Mouse (Mus musculus) macrophage (primary cell): Measurements from ENCODE around the gene Otp. TPM values are rescaled to one million over a fixed set of nuclear protein-coding genes. Genes with fewer than 3 reads are reported as not detected.

Experiments used
- H3K27ac ChIP-seq: fragments of 350-480 bp; formaldehyde crosslinking; 2 replicates; pipeline ENCODE4 v1.9.0; 2021
- H3K36me3 ChIP-seq: fragments of 350-480 bp; formaldehyde crosslinking; 2 replicates; pipeline ENCODE4 v1.9.0; 2021; ENCODE audit errors: inconsistent target
- H3K4me3 ChIP-seq: fragments of 350-480 bp; formaldehyde crosslinking; 2 replicates; pipeline ENCODE4 v1.9.0; 2021; ENCODE audit errors: inconsistent target
- H3K79me2 ChIP-seq: fragments of 350-480 bp; formaldehyde crosslinking; 2 replicates; pipeline ENCODE4 v1.9.0; 2021; ENCODE audit errors: inconsistent target
- whole genome bisulfite sequencing: methylation state at CpG from one replicate; pipeline ENCODE4 v1.1.7; 2026; ENCODE audit warnings: inconsistent platforms; ENCODE audit not compliant: missing documents; 5-methylcytosine and 5-hydroxymethylcytosine counted together
- polyA plus RNA-seq: library from polyadenylated mRNA; stranded (reverse); fragments of 250-400 nt; gene quantifications from 3 replicates; pipeline ENCODE4 v1.2.4, GENCODE M21; 2018; ENCODE audit warnings: inconsistent platforms

Otp gene
- polyA plus RNA-seq, 1 experiment from 2014 or later, result not detected

DNA sequence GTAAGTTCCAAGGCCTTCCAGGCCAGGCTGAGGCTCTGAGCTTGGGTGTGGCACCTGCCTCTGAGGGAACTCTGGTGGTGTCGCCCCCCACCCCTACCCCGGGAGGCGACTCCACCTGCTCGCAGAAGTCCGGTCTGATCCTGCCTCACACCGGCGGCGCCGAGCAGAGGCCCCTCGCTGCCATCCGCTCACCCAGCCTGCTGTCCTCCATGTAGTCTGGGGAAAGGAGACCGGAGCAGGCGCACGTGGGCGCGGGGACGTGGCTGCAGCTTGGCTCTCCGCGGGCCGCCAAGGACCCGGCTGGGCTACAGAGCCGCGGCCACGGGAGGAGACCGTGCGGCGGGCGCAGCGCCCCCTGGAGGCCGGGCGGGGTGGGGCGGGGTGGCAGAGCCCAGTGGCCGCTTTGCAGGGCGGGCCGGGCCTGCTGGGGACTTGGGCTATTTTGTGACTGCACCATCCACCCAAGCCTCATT lies 6.9 kb upstream of the Otp start:
- no peak overlapping the region for H3K4me3 ChIP-seq
- 7% methylated on average over 34 of the region's 35 CpGs for WGBS
- no peaks in the 10 kb centered on the region for H3K36me3 ChIP-seq

DNA sequence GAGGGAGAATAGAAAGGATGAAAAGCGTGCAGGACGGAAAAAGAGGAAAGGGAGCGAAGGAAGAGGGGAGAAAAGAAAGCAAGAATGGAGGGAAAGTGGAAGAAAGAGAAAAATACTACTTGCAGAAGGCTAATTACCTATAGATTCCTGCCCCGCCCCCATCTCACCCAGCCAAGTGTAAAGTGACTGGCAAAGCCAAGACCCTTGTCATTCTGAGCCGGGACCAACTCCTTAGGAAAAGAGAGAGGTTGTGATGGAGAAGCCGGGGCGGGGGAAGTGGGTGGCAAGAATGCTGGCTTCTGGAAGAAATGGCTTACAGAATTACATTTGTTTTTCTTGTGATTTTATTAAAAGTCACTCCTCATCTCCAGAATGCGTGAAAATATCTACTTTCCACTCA lies 5.9 kb upstream of the Otp start:
- Histone ChIP-seq H3K79me2 (no peaks in the 10 kb centered on the region), H3K36me3 (no peaks in the 10 kb centered on the region), H3K4me3 (no peak overlapping the region), H3K27ac (no peak overlapping the region)
- WGBS, result 6% methylated on average over 8 of the region's 8 CpGs

More for the DNA sequence above, 6.9 kb upstream of the Otp start:
- H3K27ac ChIP-seq, result no peak overlapping the region
- H3K79me2 ChIP-seq, result no peaks in the 10 kb centered on the region

DNA sequence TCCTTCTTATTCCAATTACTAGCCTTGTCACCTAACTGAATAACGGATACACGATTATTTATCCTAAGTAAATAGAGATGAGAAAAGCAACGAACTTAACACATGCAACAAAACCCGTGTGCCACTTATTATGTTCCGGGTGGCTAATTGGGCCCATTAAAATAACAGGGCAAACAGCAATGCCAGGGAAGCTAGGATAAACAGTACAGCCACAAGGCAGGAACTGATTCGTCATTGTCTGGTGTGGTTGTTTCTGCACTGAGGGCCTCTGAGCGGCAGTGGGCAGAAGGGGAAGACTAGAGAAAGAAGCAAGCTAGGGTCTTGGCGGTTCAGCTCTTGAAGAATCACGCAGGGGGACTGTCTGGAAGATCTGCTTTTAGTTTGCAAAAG lies 5.3 kb upstream of the Otp start:
- 11% methylated on average over 9 of the region's 9 CpGs for WGBS
- no peaks in the 10 kb centered on the region for H3K36me3 ChIP-seq
- H3K4me3 ChIP-seq, result no peak overlapping the region
- no peaks in the 10 kb centered on the region for H3K79me2 ChIP-seq
- H3K27ac ChIP-seq, result no peak overlapping the region

DNA sequence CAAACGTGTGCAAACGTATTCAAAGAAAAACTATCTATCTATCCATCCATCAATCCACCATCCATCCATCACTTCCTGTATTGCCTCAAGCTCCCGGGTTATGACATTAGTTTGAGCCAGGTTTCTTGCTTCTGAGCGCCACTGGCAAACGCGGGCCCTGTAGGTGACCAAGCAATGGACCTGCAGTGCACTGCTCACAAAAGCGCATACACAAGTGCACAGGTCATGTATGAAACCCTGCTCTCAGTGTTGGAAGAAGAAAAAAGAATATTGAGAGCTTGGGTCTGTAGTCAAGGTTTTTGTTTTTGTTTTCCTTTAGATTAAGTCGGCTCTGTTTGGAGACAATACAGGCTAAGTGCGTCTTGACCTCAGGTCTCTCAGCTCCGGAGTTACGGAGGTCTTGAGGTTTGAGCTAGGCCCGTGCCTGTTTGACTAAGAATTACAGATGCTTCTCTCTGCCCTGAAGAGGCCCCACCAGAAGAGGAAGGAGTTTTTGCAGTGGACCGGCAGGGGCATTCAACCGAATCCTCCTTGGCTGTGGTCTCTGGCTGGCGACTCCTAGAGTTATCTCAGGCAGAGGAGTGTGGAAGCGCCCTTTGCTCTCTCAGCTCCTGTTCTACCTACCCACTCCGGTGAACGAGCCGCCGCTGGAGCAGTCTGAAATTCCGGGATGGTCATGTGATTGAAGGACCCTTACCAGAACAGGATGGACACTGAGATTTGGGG lies 4.8 kb upstream of the Otp start:
- Histone ChIP-seq H3K4me3 (no peak overlapping the region), H3K79me2 (no peaks in the 10 kb centered on the region)
- WGBS, result 7% methylated on average over 21 of the region's 21 CpGs

DNA sequence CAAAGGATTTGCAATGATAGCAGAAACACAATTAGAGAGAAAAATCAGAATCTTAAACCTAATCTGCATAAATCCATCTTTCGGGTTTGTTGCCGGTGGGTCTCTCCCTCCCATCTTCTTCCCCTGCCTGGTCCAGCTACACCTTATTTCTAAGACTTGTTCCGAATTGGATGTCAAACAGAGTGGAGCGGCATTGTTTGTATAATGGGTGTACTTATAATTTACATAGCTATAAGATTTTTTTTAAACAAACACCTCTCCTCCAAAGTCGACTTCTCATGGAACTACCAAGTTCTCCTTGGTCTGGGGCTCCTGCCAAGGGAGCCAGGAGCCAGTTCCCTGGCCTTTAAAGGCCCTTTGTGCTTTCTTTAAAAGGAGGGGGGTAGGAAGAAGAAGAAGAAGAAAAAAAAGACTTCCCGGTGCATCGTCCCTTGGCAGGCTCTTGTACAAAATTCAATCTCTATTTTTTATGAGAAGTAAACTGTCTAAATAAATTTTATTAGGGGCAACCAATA lies 3.5 kb upstream of the Otp start:
- Histone ChIP-seq H3K79me2 (no peaks in the 10 kb centered on the region), H3K4me3 (no peak overlapping the region), H3K27ac (no peak overlapping the region), H3K36me3 (no peaks in the 10 kb centered on the region)
- WGBS, result 11% methylated on average over 7 of the region's 7 CpGs

More for the DNA sequence above, 4.8 kb upstream of the Otp start:
- no peaks in the 10 kb centered on the region for H3K36me3 ChIP-seq
- no peak overlapping the region for H3K27ac ChIP-seq

DNA sequence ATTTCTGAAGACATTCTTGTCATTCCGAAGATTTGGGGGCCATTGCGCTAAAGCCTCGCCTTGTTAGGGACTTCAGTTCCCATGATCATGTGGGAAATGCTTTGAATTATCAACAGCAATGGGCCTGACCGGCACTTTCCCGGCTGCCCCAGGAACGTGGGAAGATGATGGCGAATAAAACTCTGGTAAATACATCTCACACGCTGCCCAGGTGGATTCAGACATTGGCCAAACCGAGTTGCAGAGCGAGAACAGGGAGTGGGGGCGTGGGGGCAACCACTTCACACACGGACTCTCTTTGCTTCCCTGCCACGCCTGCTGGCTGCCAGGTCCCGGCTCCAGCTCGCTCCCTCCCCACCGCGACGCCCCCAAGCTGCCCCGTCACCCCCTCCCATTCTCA lies 3.0 kb upstream of the Otp start:
- H3K4me3 ChIP-seq, result no peak overlapping the region
- no peak overlapping the region for H3K27ac ChIP-seq
- 6% methylated on average over 19 of the region's 19 CpGs for WGBS
- no peaks in the 10 kb centered on the region for H3K36me3 ChIP-seq
- no peaks in the 10 kb centered on the region for H3K79me2 ChIP-seq

DNA sequence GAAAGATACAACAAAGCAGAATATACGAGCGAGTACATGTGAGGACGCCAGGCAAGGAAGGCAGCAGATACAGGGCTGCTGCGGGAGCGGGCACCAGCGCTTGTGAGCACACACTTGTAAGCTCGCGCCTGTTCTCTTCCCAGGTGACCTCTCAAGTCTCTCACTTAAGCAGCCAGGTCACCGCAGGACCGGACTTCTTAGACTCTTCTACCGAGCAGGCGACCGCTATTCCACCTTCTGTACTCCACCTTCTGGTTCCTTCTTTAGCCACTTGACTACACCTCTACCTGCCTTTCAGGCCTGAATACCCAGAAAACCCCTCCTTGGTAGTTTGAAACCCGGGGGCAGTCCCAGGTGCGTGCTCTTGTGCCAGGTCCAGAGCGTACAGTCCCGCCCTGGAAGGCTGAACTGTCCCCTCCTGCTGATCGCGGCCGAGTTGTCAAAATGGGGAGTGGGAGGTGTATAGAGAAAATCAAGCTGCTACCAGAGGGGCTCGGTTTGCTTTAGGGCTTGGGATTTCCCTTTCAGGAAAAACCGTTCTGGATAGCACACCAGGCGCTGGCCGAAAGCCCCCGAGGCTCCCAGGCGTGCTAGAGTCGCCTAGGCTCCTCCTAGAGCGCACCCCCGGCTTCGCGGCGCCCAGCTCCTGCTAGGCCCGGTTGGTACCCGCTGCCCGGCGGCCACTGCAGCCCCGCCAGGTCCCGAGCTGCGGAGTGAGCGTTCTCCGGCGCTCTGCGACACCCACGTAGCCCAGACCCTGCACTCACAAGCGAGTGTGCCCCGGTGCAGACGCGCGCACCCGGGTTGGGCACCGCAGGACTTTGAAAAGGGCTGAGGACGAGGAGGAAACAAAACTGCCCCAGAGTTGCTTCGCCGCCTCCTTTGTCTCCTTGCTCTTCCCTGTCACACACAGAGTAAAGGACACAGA lies 2.0 kb upstream of the Otp start:
- no peak overlapping the region for H3K27ac ChIP-seq
- H3K79me2 ChIP-seq, result no peaks in the 10 kb centered on the region
- H3K36me3 ChIP-seq, result no peaks in the 10 kb centered on the region
- whole genome bisulfite sequencing, result 5% methylated on average over 49 of the region's 54 CpGs
- H3K4me3 ChIP-seq, result no peak overlapping the region

DNA sequence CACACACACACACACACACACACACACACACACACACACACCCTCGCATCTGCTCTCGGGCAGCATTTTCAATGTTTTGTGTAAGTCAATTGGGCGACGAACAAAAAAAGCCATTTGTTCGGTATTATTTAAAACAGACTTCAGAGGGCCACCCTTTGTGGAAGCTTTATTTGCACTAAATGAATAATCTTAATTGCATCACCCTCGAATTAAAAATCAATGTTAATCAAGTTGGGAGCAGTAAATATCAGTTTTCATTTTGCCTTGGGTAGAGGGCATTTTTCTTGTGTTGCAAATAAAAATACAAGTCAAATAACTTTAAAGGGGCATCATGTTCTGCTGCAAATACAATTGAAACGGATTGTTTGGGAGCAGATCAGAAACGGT lies 1.4 kb upstream of the Otp start:
- WGBS, result 10% methylated on average over 8 of the region's 8 CpGs
- H3K36me3 ChIP-seq, result no peaks in the 10 kb centered on the region
- no peak overlapping the region for H3K27ac ChIP-seq
- no peaks in the 10 kb centered on the region for H3K79me2 ChIP-seq
- no peak overlapping the region for H3K4me3 ChIP-seq

DNA sequence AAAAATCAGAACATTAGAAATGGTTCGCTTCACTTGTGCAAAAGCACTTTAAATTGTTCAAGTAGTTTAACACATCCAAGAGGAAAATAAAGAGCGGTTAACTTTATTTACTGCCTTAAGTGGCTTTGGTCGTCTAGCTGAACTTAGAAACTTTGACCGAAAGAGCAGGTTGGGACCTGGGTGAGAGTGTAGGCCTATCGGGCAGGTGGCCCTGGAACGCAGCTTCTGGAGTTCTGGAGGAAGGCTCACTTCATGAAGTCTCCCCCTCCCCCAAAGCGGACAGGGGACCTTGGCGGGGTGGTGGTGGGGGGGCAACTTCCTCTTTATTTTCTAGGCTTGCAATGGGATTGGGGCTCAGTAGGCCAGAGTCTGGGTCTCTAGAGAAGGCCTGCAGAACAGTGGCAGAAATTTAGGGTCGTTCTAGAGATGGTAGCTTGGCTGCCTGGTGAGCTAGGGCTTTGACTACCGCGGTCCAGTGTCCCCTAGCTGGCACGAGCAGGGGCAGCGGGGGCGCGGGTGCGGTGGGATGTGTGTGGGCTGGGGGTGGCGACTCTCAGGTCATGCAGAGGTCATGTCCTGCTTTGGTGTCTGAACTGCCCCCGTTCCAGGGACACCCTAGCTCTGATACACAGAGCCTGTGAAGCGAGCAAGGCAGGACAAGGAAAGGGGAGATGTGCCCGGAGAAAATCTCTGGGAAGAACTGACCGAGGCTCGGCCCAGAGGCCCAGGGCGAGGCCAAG lies 576 bp upstream of the Otp start:
- H3K79me2 ChIP-seq, result no peaks in the 10 kb centered on the region
- no peak overlapping the region for H3K4me3 ChIP-seq
- H3K27ac ChIP-seq, result no peak overlapping the region
- no peaks in the 10 kb centered on the region for H3K36me3 ChIP-seq
- 7% methylated on average over 23 of the region's 23 CpGs for WGBS

DNA sequence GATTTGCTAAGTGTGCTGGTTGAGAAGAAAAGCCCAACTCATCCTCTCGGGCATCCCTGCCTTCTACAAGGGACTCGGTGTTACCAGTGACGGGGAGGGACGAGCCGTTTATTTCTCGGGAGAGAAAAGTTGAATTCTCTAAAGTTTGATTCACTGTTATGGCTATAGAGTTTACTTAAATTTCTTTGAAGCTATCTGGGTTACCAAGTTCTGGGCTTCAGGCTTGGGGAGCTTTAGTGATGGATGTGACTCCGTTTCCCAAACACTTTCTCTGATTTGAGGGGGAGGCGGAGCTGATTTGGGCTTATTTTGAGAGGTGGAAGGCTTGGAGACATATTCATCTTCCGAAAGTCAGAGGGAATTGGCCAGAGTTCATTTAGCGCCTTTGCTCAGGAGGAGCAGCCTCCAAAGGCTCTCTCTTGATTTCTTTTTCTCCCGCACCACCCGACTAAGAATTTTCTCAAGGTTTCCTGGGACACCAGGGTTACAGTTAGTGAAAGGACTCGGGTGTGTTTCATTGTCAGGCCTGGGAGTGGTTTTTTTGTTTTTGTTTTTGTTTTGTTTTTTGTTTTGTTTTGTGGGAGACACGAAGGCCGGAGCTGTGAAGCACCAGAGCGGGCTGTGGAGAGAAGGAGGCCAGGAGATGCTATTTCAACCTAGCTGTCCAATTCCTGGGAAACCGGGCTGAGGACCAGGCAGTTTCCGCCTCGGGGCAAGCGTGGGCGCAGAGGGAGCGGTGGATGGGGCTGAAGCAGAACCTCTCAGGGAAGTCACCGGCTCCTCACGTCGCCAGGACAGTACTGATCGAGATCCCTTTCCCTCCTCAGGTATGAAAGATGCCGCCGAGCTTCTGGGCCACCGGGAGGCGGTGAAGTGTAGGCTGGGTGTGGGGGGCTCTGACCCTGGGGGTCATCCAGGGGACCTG lies 1.1 kb downstream of the Otp start:
- H3K36me3 ChIP-seq, result no peaks in the 10 kb centered on the region
- no peak overlapping the region for H3K27ac ChIP-seq
- no peaks in the 10 kb centered on the region for H3K79me2 ChIP-seq
- WGBS, result 15% methylated on average over 22 of the region's 30 CpGs
- H3K4me3 ChIP-seq, result no peak overlapping the region

DNA sequence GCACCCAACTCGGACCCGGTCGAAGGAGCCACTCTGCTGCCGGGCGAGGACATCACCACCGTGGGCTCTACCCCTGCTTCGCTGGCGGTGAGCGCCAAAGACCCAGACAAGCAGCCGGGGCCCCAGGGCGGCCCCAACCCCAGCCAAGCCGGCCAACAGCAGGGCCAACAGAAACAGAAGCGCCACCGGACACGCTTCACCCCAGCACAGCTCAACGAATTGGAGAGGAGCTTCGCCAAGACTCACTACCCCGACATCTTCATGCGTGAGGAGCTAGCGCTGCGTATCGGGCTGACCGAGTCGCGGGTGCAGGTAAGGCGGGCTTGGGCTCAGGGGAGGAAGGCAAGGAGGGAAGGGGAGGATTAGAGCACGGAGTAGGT lies 1.8 kb downstream of the Otp start:
- H3K4me3 ChIP-seq, result no peak overlapping the region
- no peak overlapping the region for H3K27ac ChIP-seq
- WGBS, result 12% methylated on average over 24 of the region's 27 CpGs
- H3K36me3 ChIP-seq, result no peaks in the 10 kb centered on the region
- no peaks in the 10 kb centered on the region for H3K79me2 ChIP-seq

DNA sequence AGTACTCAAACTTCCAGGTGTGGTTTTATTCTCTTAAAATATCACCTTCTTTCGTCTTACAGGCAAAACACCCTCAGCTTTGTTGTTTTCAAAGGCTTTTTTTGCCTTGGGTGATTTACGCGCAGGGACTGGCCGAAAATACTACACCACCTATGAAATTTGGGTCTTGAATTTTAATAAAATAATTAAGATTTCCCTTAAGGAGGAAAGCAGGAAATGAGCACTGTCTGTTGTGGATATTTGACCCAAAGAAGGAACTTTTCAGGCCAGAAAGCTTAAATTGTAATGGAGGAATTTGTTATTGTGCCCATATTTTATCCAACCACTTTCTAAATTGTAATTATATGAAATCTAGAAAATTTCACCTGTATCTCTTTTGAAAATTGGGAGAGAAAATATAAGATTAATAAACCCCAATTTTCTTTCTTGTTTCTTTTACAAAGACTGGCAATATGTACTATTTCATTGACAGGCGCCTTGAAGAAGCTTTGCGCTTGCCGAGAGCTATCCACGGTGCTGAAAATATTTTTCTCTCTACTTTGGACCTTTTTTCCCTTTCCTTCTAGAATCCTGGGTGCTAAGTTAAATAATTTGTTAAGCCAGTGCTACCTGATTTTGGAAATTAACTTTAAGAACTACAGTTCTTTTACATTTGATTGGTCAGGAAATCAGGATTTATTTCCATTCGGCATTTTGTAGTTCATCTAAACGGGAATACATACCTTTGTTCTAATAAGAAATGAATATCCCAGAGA lies 2.8 kb downstream of the Otp start:
- no peaks in the 10 kb centered on the region for H3K79me2 ChIP-seq
- no peak overlapping the region for H3K27ac ChIP-seq
- H3K36me3 ChIP-seq, result no peaks in the 10 kb centered on the region
- WGBS, result 22% methylated on average over 10 of the region's 10 CpGs
- no peak overlapping the region for H3K4me3 ChIP-seq

DNA sequence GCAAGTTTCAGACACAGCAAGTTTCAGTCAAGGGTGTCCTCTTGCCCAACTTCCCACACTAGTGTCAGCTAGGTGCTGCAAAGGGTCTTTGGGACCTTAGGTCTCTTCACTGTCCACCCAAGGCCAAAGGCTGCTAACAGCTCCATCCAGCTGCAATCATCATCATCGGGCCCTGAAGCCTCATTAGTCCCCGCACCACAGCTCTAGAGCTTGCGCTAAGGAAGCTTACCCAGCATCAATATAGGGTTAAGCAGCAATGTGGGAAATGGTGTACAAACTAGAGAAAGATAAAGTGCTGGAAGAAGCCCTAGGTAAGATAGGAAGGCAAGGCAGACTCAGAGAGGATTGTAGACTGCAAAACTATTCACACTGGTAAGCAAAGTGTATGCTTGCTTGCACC lies 5.8 kb downstream of the Otp start:
- 9% methylated on average over 3 of the region's 3 CpGs for WGBS

More for the DNA sequence above, 5.8 kb downstream of the Otp start:
- Histone ChIP-seq H3K4me3 (no peak overlapping the region), H3K36me3 (no peaks in the 10 kb centered on the region), H3K79me2 (no peaks in the 10 kb centered on the region), H3K27ac (no peak overlapping the region)
